Mouse (Mus musculus): ENCODE results near the gene Tcf7l1.

The Tcf7l1 gene

GRCm38 (mm10) chr6:72623661-72624402 lies 165.2 kb downstream of the Tcf7l1 start:
- DNase-seq (ENCODE audit: low spot score in 2 of 2), result no peak

- DNase-seq (ENCODE audit: low spot score in 2 of 2), result no peak
These were observed 166.1 kb downstream of the Tcf7l1 start for GRCm38 (mm10) chr6:72622917-72623316.

GRCm38 (mm10) chr6:72620920-72621319 lies 168.1 kb downstream of the Tcf7l1 start:
- no peak for DNase-seq (ENCODE audit: low spot score in 2 of 2)

GRCm38 (mm10) chr6:72619734-72620532 lies 169.1 kb downstream of the Tcf7l1 start:
- DNase-seq (ENCODE audit: low spot score in 2 of 2), result no peak

GRCm38 (mm10) chr6:72616643-72617288 lies 172.3 kb downstream of the Tcf7l1 start, which contains the start of gene Tgoln1:
Tgoln1 (minus strand) TSS chr6:72617000.
- peak; percentile 88 to 90 for DNase-seq (ENCODE audit: low spot score in 2 of 2)

- no peak for DNase-seq (ENCODE audit: low spot score in 2 of 2)
These were observed 173.3 kb downstream of the Tcf7l1 start for GRCm38 (mm10) chr6:72615561-72616375.

- no peak for DNase-seq (ENCODE audit: low spot score in 2 of 2)
These were observed 173.9 kb downstream of the Tcf7l1 start for GRCm38 (mm10) chr6:72615151-72615550.

- DNase-seq (ENCODE audit: low spot score in 2 of 2), result no peak
These were observed 178.8 kb downstream of the Tcf7l1 start for GRCm38 (mm10) chr6:72610261-72610660.

GRCm38 (mm10) chr6:72608662-72609184 lies 180.3 kb downstream of the Tcf7l1 start:
- DNase-seq (ENCODE audit: low spot score in 2 of 2), result no peak

- no peak for DNase-seq (ENCODE audit: low spot score in 2 of 2)
These were observed 181.4 kb downstream of the Tcf7l1 start for GRCm38 (mm10) chr6:72607676-72608075.

GRCm38 (mm10) chr6:72607060-72607459 lies 182.0 kb downstream of the Tcf7l1 start:
- DNase-seq (ENCODE audit: low spot score in 2 of 2), result no peak

GRCm38 (mm10) chr6:72604066-72604465 lies 185.0 kb downstream of the Tcf7l1 start:
- no peak for DNase-seq (ENCODE audit: low spot score in 2 of 2)

GRCm38 (mm10) chr6:72601732-72602131 lies 187.3 kb downstream of the Tcf7l1 start:
- peak; percentile 52 to 61 for DNase-seq (ENCODE audit: low spot score in 2 of 2)

- no peak for DNase-seq (ENCODE audit: low spot score in 2 of 2)
These were observed 188.3 kb downstream of the Tcf7l1 start for GRCm38 (mm10) chr6:72600771-72601170.

- no peak for DNase-seq (ENCODE audit: low spot score in 2 of 2)
These were observed 188.8 kb downstream of the Tcf7l1 start for GRCm38 (mm10) chr6:72600216-72600615.

GRCm38 (mm10) chr6:72598791-72599557 lies 190.1 kb downstream of the Tcf7l1 start:
- peak in 1 of 2 experiments; percentile 8 for DNase-seq (ENCODE audit: low spot score in 2 of 2)

- DNase-seq (ENCODE audit: low spot score in 2 of 2), result peak; percentile 88 to 94
These were observed 190.9 kb downstream of the Tcf7l1 start, which contains the start of the genes Elmod3 and Retsat for GRCm38 (mm10) chr6:72597956-72598753. Elmod3 (minus strand) TSS chr6:72598413. Retsat (plus strand) TSS chr6:72598475.

GRCm38 (mm10) chr6:72597083-72597874 lies 191.8 kb downstream of the Tcf7l1 start:
- DNase-seq (ENCODE audit: low spot score in 2 of 2), result no peak

GRCm38 (mm10) chr6:72593914-72594313 lies 195.1 kb downstream of the Tcf7l1 start:
- no peak for DNase-seq (ENCODE audit: low spot score in 2 of 2)
